Mouse (Mus musculus): ENCODE results near the gene Ambn. TPM values are rescaled to one million over a fixed set of nuclear protein-coding genes. Genes with fewer than 3 reads are reported as not detected.

Gene Ambn
- 0.08 and 0.27 TPM in 2 replicates for polyA plus RNA-seq (2012; rRNA removed)

GRCm38 (mm10) chr5:88455691-88456090, at the start of gene Ambn:
Ambn (plus strand) TSS chr5:88455991.

GRCm38 (mm10) chr5:88487675-88488074, 31.9 kb downstream of the Ambn start, which contains the start of gene Enam:
Enam (plus strand) TSS chr5:88487975.

Other genes with a start within 250 kb of the Ambn start
- not detected in 2 replicates for gene Gm7714, start 187.1 kb upstream of the Ambn start, polyA plus RNA-seq (2012; rRNA removed)
- gene Prol1, start 138.7 kb upstream of the Ambn start, polyA plus RNA-seq (2012; rRNA removed): not detected in 2 replicates
- gene Amtn, start 79.9 kb upstream of the Ambn start, polyA plus RNA-seq (2012; rRNA removed): not detected in 2 replicates
- gene Enam, start 32.0 kb downstream of the Ambn start, polyA plus RNA-seq (2012; rRNA removed): not detected in 2 replicates
- gene Jchain, start 71.9 kb downstream of the Ambn start, polyA plus RNA-seq (2012; rRNA removed): 1.0 and 1.8 TPM in 2 replicates
- gene Utp3, start 98.5 kb downstream of the Ambn start, polyA plus RNA-seq (2012; rRNA removed): 27.8 and 31.8 TPM in 2 replicates
- gene Rufy3, start 109.0 kb downstream of the Ambn start, polyA plus RNA-seq (2012; rRNA removed): 166 and 170 TPM in 2 replicates
- 51.0 and 58.1 TPM in 2 replicates for gene Grsf1, start 220.2 kb downstream of the Ambn start, polyA plus RNA-seq (2012; rRNA removed)